Mouse (Mus musculus): ENCODE data around the gene Iah1.

The Iah1 gene

DNA sequence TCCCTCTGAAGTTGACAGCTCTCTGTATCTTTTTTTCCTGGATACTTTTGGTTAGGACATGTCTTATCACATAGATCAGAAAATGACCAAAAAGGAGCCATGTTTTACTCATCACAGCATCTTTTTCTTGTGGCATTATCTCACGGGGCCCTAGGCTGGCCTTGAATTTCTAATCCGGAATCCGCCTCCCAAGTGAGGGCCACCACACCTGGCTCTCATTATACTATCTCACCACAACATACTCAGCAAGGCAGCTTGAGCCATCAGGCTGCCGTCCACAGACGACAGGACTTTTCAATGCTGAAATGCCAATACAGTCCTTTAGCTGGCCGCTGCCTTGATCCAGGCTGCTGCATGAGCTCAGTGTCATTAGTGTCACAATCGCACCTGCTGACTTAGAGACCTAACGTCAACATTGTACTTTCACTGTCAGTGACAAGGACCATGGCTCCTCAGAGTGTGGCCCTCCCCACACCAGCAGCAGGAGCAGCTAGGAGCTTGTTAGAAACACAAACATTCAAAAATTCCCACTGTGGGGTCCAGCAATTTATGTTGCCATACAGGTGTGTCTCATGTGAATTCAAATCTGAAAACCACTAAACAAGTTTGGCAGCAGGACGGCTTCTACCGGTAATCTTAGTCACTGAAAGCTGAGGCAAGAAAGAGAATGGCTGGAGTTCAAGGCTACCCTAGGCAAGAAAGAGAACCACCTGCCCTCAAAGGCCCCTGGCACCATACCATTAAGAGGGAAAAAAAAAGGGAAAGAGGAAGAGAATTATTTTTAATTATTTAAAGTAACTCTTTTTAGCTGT, 48.6 kb downstream of the Iah1 start:
- in situ Hi-C loops (cut with MboI, MseI), result no loop called here

- in situ Hi-C loops (cut with MboI, MseI), result no loop called here
Observed at GRCm38 (mm10) chr12:21368376-21369086, 52.3 kb downstream of the Iah1 start.

- in situ Hi-C loops (cut with MboI, MseI), result no loop called here
Observed at GRCm38 (mm10) chr12:21369087-21369410, 52.9 kb downstream of the Iah1 start.

- in situ Hi-C loops (cut with MboI, MseI), result loop anchor here (10.0 kb wide), 1 partner anchor 445 kb away; no protein-coding TSS in a partner anchor
Observed at GRCm38 (mm10) chr12:21370035-21370611, 53.9 kb downstream of the Iah1 start.

- in situ Hi-C loops (cut with MboI, MseI), result loop anchor here (10.0 kb wide), 1 partner anchor 448 kb away; no protein-coding TSS in a partner anchor
Observed at GRCm38 (mm10) chr12:21373100-21373819, 57.1 kb downstream of the Iah1 start, which contains the start of gene Adam17. TSS of gene Adam17 (minus strand) at chr12:21373632.

Data from T-helper 1 cell (primary cell).